Mouse (Mus musculus): ENCODE data around the gene Gipr. TPM values are rescaled to one million over a fixed set of nuclear protein-coding genes. Genes with fewer than 3 reads are reported as not detected.

The Gipr gene
- total and polyA plus RNA-seq, 2 experiments from 2014 or later: 0.85 to 2.0 TPM

DNA sequence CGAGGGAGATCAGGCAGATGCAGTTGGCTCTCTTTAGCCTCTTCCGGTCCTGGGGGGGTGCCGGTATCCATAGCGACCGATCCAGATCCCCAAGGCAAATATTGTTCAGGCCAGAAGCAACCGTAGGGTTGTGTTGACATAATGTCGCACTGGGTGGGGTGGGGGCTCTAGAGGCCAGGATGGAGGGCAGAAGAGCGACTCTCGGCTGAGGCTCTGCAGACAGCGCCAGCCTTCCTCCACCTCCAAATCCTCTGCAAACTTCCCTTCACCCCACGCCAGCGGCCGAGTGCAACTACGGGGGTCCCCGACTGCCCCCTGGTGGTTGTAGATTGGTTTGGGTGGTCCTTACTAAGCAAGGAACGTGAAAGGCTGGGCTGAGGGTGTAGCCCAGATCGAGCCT lies 6.9 kb upstream of the Gipr start:
- no peak overlapping the region for H3K27ac ChIP-seq
- ATAC-seq (0 out of 2 replicates have a peak, but pooled peaks have one; percentile 9), DNase-seq (ENCODE audit: low spot score) (peak; percentile 91)
- peak overlapping the region; percentile 13; the same call in 1 of the 2 replicates for H3K4me3 ChIP-seq (ENCODE audit: low read length)
- peak; percentile 87 for TF ChIP-seq CTCF (IDR thresholded peaks at IDR 0.05; ENCODE audit: low read depth)
- 3% methylated on average over 17 of the region's 17 CpGs for WGBS
- H3K9me3 ChIP-seq (ENCODE audit: low read length): no peaks in the 10 kb centered on the region
- peak overlapping the region; percentile 52 for H3K4me2 ChIP-seq (ENCODE audit: low read depth, low read length)
- no peaks in the 10 kb centered on the region for H3K36me3 ChIP-seq (ENCODE audit: insufficient read depth, low read length)
- no peaks in the 10 kb centered on the region for H3K4me1 ChIP-seq (ENCODE audit: insufficient read depth, low read length)
- H3K27me3 ChIP-seq (ENCODE audit: insufficient read depth, low read length): no peaks in the 10 kb centered on the region
- no peak overlapping the region for H3K9ac ChIP-seq (replicated peaks; ENCODE audit: low read length)

DNA sequence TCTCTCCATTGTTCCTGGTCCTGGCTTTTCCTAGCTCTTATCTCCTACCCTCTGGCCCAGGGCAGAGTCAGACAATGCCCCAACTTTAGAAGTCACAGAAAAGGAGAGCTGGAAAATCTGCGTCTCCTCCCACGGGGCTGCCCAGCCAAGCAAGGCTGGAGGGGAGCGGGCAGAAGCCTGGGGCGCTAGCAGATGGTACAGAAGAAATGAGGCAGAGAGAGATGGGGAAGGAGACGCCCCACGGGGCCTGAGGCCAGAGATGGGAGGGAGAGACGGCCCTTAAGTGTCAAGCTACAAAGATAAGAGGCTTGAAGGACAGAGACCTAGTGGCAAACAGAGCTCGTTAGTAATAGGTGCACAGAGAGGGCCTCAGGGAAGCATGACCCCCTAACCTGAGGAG lies 5.9 kb upstream of the Gipr start:
- no peak overlapping the region; the same call in 1 of the 2 replicates for H3K27ac ChIP-seq
- no peak overlapping the region for H3K4me2 ChIP-seq (ENCODE audit: low read depth, low read length)
- H3K4me3 ChIP-seq (ENCODE audit: low read length): no peak overlapping the region
- no peaks in the 10 kb centered on the region for H3K4me1 ChIP-seq (ENCODE audit: insufficient read depth, low read length)
- no peak for DNase-seq (ENCODE audit: low spot score)
- TF ChIP-seq CTCF (IDR thresholded peaks at IDR 0.05; ENCODE audit: low read depth): no peak
- no peaks in the 10 kb centered on the region for H3K9me3 ChIP-seq (ENCODE audit: low read length)
- 33% methylated on average over 8 of the region's 8 CpGs for WGBS
- H3K27me3 ChIP-seq (ENCODE audit: insufficient read depth, low read length): no peaks in the 10 kb centered on the region
- no peaks in the 10 kb centered on the region for H3K36me3 ChIP-seq (ENCODE audit: insufficient read depth, low read length)
- no peak for ATAC-seq
- H3K9ac ChIP-seq (replicated peaks; ENCODE audit: low read length): no peak overlapping the region; the same call in 1 of the 2 replicates

DNA sequence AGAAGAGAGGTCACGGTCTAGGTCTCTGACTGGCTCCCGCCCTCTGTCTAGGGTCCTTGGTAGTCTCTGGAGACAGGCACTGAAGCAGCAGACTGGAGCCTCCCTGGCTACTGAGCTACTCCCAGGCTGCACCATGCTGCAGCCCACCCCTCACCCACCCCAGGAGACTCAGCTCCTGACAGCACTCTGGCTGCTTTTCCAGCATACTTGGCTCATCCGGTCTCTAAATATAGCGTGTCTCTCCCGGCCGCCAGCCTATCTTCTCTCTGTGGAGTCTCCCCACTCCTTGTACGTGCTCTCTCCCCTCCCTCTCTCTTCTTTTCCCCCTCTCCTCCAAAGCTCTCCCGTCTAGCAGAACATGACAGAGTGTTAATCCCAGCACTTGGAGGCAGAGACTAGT lies 4.2 kb upstream of the Gipr start:
- no peaks in the 10 kb centered on the region for H3K36me3 ChIP-seq (ENCODE audit: insufficient read depth, low read length)
- ATAC-seq (peak; percentile 43; the same call in 1 of the 2 replicates), DNase-seq (ENCODE audit: low spot score) (no peak)
- no peak overlapping the region for H3K4me3 ChIP-seq (ENCODE audit: low read length)
- WGBS: 44% methylated on average over 8 of the region's 8 CpGs
- no peaks in the 10 kb centered on the region; the same call in 1 of the 2 replicates for H3K4me1 ChIP-seq (ENCODE audit: insufficient read depth, low read length)
- no peak overlapping the region for H3K4me2 ChIP-seq (ENCODE audit: low read depth, low read length)
- no peaks in the 10 kb centered on the region for H3K9me3 ChIP-seq (ENCODE audit: low read length)
- H3K27ac ChIP-seq: no peak overlapping the region
- no peak overlapping the region for H3K9ac ChIP-seq (replicated peaks; ENCODE audit: low read length)
- TF ChIP-seq CTCF (IDR thresholded peaks at IDR 0.05; ENCODE audit: low read depth): no peak
- H3K27me3 ChIP-seq (ENCODE audit: insufficient read depth, low read length): no peaks in the 10 kb centered on the region

DNA sequence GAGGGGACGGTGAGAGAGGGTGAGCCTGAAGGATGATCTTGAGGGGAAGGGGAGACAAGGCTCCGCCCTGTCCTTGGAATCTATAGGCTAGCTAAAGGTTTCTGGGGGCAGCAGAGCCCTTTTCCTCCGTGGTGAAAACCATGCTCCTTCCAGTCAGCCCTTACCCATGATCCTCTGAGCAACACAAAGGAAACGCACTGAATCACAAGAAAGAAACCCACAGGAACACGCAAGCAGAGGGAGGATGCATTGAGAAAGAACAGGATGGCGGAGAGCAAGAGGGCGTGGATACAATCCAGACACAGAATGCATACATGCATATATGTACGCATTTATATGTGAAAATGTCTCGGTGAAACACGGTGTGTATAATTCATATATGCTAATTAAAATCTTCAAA lies 3.6 kb upstream of the Gipr start:
- no peak overlapping the region for H3K9ac ChIP-seq (replicated peaks; ENCODE audit: low read length)
- no peak for ATAC-seq
- no peak for TF ChIP-seq CTCF (IDR thresholded peaks at IDR 0.05; ENCODE audit: low read depth)
- H3K27me3 ChIP-seq (ENCODE audit: insufficient read depth, low read length): no peaks in the 10 kb centered on the region
- H3K4me1 ChIP-seq (ENCODE audit: insufficient read depth, low read length): no peaks in the 10 kb centered on the region; the same call in 1 of the 2 replicates
- no peak for DNase-seq (ENCODE audit: low spot score)
- H3K4me3 ChIP-seq (ENCODE audit: low read length): no peak overlapping the region
- no peak overlapping the region for H3K4me2 ChIP-seq (ENCODE audit: low read depth, low read length)
- H3K9me3 ChIP-seq (ENCODE audit: low read length): no peaks in the 10 kb centered on the region
- no peaks in the 10 kb centered on the region for H3K36me3 ChIP-seq (ENCODE audit: insufficient read depth, low read length)
- H3K27ac ChIP-seq: no peak overlapping the region
- 66% methylated on average over 10 of the region's 10 CpGs for whole genome bisulfite sequencing

DNA sequence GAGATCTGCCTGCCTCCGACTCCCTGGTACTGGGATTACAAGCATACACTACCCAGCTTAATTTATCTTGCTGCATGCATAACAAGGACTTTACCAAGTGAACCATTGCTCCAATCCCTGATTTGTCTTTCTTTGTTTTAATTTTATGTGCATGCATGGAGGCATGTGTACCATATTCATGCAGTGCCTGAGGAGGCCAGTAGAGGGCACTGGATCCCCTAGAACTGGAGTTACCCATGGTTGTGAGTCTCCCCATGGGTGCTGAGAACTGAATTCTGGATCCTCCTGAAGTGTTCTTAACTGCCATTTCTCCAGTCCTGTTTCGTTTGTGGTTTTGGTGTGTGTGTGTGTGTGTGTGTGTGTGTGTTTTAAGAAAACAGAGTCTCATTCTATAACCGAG lies 1.1 kb upstream of the Gipr start:
- peak; percentile 26; the same call in 1 of the 2 replicates for TF ChIP-seq CTCF (IDR thresholded peaks at IDR 0.05; ENCODE audit: low read depth)
- no peak overlapping the region for H3K9ac ChIP-seq (replicated peaks; ENCODE audit: low read length)
- H3K27ac ChIP-seq: no peak overlapping the region
- DNase-seq (ENCODE audit: low spot score) (no peak), ATAC-seq (no peak)
- no peaks in the 10 kb centered on the region for H3K9me3 ChIP-seq (ENCODE audit: low read length)
- no peak overlapping the region for H3K4me2 ChIP-seq (ENCODE audit: low read depth, low read length)
- no peak overlapping the region for H3K4me3 ChIP-seq (ENCODE audit: low read length)
- no peaks in the 10 kb centered on the region; the same call in 1 of the 2 replicates for H3K4me1 ChIP-seq (ENCODE audit: insufficient read depth, low read length)
- no peaks in the 10 kb centered on the region for H3K27me3 ChIP-seq (ENCODE audit: insufficient read depth, low read length)
- no peaks in the 10 kb centered on the region for H3K36me3 ChIP-seq (ENCODE audit: insufficient read depth, low read length)
- WGBS: 89% methylated on average over 3 of the region's 3 CpGs

DNA sequence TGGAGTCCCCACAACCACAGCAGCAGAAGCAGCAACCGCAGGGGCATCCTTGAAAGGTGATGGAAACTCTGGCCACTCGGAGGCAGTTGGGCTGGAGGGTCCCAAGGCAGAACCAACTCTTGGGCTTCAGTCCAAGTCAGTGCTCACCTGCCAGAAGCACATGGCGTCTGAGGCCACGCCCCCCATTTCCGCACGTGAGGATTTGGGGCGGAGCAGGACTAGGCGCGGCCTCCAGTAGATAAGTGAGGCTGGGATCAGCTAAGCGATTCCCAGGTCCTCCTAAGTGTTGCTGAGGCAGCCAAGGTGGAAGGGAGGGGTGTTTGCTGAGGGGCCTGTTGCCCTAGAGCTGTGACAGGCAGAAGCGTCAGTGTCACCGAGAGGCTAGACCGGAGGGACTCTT lies 949 bp downstream of the Gipr start:
- ATAC-seq: no peak

DNA sequence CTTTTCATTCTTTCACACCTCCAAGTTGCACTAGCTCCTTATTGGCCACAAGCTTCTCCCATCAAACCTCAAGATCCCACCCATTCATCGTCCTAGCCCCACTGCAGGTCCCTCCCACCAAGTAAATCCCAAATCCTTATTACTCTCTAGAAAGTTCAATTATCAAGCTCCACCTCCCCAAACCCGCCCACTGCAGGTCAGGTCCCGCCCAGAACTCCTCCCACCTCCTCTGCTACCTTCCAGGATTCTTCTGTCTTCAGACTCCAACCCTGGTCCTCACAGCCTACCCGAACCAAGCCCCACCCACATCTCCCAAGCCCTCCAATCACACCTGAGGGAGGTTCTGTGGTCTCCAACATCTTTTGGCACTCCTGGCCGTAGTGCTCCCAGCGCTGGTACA lies 1.7 kb downstream of the Gipr start:
- H3K4me1 ChIP-seq (ENCODE audit: insufficient read depth, low read length): peaks cover 4% of the 10 kb centered on the region; the same call in 1 of the 2 replicates
- ATAC-seq (0 out of 2 replicates have a peak, but pooled peaks have one; percentile 18), DNase-seq (ENCODE audit: low spot score) (no peak)
- under 1% methylated on average over 6 of the region's 6 CpGs for WGBS
- H3K4me2 ChIP-seq (ENCODE audit: low read depth, low read length): no peak overlapping the region
- no peak overlapping the region for H3K27ac ChIP-seq
- no peak for TF ChIP-seq CTCF (IDR thresholded peaks at IDR 0.05; ENCODE audit: low read depth)
- no peak overlapping the region for H3K4me3 ChIP-seq (ENCODE audit: low read length)
- no peaks in the 10 kb centered on the region for H3K9me3 ChIP-seq (ENCODE audit: low read length)
- H3K9ac ChIP-seq (replicated peaks; ENCODE audit: low read length): no peak overlapping the region
- H3K27me3 ChIP-seq (ENCODE audit: insufficient read depth, low read length): no peaks in the 10 kb centered on the region
- no peaks in the 10 kb centered on the region for H3K36me3 ChIP-seq (ENCODE audit: insufficient read depth, low read length)

More for the DNA sequence above, 949 bp downstream of the Gipr start:
- no peak overlapping the region for H3K27ac ChIP-seq
- H3K27me3 ChIP-seq (ENCODE audit: insufficient read depth, low read length): no peaks in the 10 kb centered on the region
- WGBS: 3% methylated on average over 13 of the region's 13 CpGs
- H3K9ac ChIP-seq (replicated peaks; ENCODE audit: low read length): no peak overlapping the region
- DNase-seq (ENCODE audit: low spot score): no peak
- peaks cover 1% of the 10 kb centered on the region; the same call in 1 of the 2 replicates for H3K4me1 ChIP-seq (ENCODE audit: insufficient read depth, low read length)
- no peak for TF ChIP-seq CTCF (IDR thresholded peaks at IDR 0.05; ENCODE audit: low read depth)
- no peaks in the 10 kb centered on the region for H3K36me3 ChIP-seq (ENCODE audit: insufficient read depth, low read length)
- no peak overlapping the region for H3K4me3 ChIP-seq (ENCODE audit: low read length)
- peak overlapping the region; percentile 21 for H3K4me2 ChIP-seq (ENCODE audit: low read depth, low read length)
- H3K9me3 ChIP-seq (ENCODE audit: low read length): no peaks in the 10 kb centered on the region
